Mouse (Mus musculus) ovary, postnatal 14 days (tissue): ENCODE data around the gene Gm4131.

ENCODE experiments used
- DNase-seq: peaks from one replicate; pipeline ENCODE4 v3.0.0; 2022; ENCODE audit warnings: low spot score

Gene Gm4131

GRCm38 (mm10) chr14:62457420-62458181 lies 109.1 kb downstream of the Gm4131 start:
- peak; percentile 83 for DNase-seq

DNA sequence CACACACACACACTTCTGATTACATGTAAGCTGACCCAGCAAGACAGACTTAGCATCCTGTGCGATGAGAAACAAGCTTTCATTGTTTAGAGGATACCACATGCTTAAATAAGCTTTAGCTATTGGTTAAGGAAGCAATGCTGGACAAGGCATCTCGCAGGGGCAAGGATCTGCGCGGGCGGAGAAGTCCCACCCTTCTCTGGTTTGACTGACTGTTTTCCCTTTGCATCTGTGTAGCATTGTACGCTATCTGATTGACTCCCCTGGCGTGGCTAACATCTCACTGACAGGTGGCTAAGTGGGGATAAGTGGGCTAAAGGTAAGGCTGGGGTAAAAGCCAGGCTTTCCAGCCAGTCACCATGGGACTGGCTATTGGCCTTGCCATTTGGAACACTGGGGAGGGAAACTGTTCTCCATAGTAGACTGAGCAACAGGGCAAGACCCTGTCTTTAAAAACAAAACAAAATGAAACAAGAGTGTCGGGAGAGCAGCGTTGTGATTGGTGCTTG lies 110.4 kb downstream of the Gm4131 start, which contains the start of gene Gucy1b2:
TSS of gene Gucy1b2 (minus strand) at position 51 of the 509 bp plus-strand sequence.
- no peak for DNase-seq

- DNase-seq: no peak
Measured at GRCm38 (mm10) chr14:62455570-62455879, 111.2 kb downstream of the Gm4131 start.

- DNase-seq: no peak
Measured at GRCm38 (mm10) chr14:62454760-62455569, 111.8 kb downstream of the Gm4131 start.

DNA sequence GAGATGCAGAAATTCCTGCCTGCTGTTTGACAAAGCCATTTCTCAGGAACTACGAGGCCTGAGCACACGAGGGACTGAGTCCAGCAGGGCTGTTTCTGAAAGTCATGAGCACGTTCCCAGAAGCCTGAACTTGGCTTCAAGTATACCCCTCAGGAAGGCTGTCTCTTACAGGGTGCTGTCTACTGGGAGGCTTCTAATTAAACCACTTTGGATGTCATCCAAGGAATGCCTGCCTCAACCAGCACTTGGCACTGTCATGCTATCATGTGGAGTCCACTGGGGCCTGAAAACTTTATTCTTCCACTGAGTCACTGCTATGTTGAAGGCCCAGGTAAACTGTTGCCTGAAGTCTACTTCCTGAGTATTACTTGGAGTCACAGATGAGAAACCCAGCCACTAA lies 112.6 kb downstream of the Gm4131 start:
- DNase-seq: no peak

- DNase-seq: no peak
Measured at GRCm38 (mm10) chr14:62453276-62453675, 113.4 kb downstream of the Gm4131 start.

DNA sequence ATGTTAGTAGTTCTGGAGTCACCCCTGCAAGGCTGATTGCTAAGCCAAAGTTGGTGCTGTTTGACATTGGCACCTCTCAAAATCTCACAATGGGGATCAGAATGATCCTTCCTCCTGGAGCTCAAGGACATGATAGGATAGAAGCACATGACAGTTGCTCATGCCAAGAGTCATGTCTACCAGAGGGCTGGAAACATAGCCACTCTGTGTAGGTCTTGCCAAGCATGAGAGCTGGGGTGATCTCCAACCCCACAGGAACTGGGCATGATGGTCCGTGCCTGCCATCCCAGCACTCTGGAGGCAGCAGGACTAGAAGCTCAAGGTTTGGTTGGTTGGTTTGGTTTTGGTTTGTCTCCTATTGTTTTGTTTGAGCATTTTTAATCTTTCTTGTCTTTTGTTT lies 116.0 kb downstream of the Gm4131 start:
- DNase-seq: no peak

DNA sequence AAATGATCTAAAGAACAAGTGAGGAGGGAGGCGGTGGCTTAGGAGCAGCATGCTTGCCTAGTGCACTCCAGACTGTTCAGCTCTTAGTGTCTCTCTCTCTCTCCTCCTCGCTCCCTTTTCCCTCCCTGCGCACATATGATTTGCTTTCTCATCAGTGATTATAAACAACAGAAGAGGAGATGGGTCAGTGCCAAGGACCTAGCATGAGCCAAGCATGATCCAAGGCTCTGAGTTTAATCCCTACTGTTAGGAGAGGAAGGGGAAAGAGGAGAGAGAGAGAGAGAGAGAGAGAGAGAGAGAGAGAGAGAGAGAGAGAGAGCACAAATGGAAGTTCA lies 119.5 kb downstream of the Gm4131 start:
- no peak for DNase-seq

DNA sequence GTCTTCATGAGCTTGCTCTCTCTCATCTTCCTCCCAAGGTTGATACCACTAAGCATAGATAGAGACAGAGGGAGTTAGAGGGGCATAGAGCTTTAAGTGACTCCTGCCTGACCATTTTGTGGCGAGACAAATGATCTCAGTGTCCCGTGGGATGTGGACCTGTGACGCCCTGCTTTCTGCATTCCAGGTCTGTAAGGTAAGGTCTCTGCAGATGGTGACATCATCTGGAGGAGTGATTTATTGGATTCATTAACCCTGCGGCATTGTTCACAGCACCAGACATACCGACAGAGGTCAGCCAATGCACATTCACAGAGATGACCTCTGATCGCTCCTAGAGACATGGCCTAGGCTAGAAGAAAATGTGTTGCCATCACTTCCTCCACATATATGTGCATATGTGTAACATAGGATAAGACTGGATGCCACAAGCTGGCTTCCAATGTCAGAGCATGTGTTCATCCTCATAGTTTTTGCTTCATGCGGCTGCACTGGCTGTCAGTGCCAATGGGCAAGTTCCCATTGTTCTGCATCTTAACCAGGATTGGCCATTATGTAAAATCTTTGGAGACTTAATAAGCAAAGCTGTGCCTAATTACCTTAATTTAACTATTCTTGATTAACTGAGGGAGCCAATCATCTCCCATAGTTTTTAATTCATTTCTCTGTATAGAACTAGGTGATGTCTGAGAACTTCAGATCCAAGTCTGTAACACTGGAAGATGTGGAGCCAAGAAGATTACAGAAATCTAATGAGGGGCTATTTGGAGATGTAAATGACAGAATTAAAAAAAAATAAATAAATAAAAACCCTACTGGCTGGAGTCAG lies 120.1 kb downstream of the Gm4131 start:
- no peak for DNase-seq

- DNase-seq: no peak
Measured at GRCm38 (mm10) chr14:62443840-62444430, 122.8 kb downstream of the Gm4131 start.

DNA sequence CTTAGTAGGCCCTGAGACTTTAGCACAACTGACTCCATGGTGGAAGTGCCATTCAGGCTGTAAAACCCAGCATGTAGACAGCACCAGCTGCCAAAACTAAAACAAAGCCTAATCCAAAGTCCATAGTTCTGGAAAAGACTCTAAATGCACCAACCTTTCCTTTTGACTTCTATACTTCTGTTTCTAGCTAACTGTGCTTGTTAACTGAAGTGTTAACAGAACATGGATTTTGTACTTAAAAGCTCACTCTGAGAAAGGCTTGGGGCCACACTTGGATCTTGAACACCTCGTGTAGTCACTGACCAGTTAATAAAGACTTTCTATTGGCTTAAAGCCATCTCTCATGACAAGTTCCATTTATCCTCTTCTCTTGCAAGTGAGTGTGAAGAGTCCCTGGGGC lies 123.8 kb downstream of the Gm4131 start:
- no peak for DNase-seq

- DNase-seq: no peak
Measured at GRCm38 (mm10) chr14:62440036-62440435, 126.7 kb downstream of the Gm4131 start.

DNA sequence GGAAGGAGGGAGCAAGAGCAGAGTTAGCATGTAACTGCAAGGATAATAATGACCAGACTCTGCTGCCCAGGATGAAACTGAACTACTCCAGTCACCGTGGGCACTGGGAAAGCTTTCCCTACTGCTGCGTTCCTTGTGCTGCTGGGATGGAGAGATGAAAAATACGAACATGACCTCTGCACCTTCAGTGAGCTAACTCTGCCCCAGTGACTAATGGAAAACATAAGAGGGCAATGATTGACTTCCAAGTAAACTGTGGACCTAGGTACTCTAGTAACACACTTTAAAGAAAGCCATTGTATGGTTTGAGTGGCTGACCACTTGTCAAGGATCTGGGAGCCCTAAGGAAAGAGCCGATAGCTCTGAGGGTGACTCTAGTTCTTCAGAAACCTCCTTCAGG lies 128.5 kb downstream of the Gm4131 start:
- DNase-seq: no peak

DNA sequence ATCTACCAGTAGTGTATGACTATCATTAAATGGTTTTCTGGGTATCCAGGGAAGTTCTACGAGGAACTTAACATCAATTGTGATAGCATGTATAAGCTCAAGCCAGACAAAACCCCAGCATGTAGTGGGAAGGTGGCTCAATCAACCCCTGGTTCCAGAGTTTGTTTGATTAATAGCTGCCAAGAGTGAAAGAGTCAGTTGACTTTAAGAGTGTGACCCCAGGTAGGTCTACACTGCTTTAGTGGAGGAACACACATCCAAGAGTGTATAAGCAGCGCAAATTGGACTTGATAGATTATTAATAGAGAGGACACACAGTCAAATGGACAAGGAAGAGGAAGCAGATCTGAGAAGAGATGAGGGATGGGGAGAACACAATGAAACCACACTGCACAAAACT lies 128.9 kb downstream of the Gm4131 start:
- no peak for DNase-seq

GRCm38 (mm10) chr14:62425277-62425691 lies 141.4 kb downstream of the Gm4131 start:
- DNase-seq: no peak

GRCm38 (mm10) chr14:62422265-62422664 lies 144.5 kb downstream of the Gm4131 start:
- DNase-seq: no peak

- DNase-seq: no peak
Measured at GRCm38 (mm10) chr14:62417501-62417900, 149.2 kb downstream of the Gm4131 start.

- DNase-seq: no peak
Measured at GRCm38 (mm10) chr14:62416742-62417134, 150.0 kb downstream of the Gm4131 start.

GRCm38 (mm10) chr14:62416007-62416741 lies 150.5 kb downstream of the Gm4131 start:
- no peak for DNase-seq
